Mouse (Mus musculus) midbrain, embryonic 11.5 days (tissue): Measurements from ENCODE around the gene Pak7. TPM values are rescaled to one million over a fixed set of nuclear protein-coding genes. Genes with fewer than 3 reads are reported as not detected.

ENCODE experiments used
- polyA plus RNA-seq: library from polyadenylated mRNA; unstranded; fragments of >200 nt; fragmentation: Nextera tagmentation; extraction: Ambion mirVana; gene quantifications from 2 replicates; pipeline ENCODE4 v1.2.1, GENCODE M21; 2014

Gene Pak7
- polyA plus RNA-seq, 1 experiment from 2014 or later, result 12.8 TPM

Other genes with a start within 250 kb of the Pak7 start
- 0.52 and 0.63 TPM in 2 replicates for gene Ankef1, start 113.9 kb upstream of the Pak7 start, polyA plus RNA-seq